Mouse (Mus musculus) thymus, adult 2 months (tissue): ENCODE measurements around the gene Pdzd7. TPM values are rescaled to one million over a fixed set of nuclear protein-coding genes. Genes with fewer than 3 reads are reported as not detected.

Experiments
- DNase-seq: peaks from one replicate; pipeline ENCODE4 v3.0.0; 2021
- H3K27ac ChIP-seq: fragments of 200-500 bp; 2 replicates; pipeline ENCODE4 v1.5.1; 2012; ENCODE audit warnings: low read length, control low read depth; ENCODE audit not compliant: control insufficient read depth, insufficient read depth
- H3K27me3 ChIP-seq: fragments of 200-500 bp; 2 replicates; pipeline ENCODE4 v1.6.1; 2012; ENCODE audit warnings: mild to moderate bottlenecking, low read length, moderate library complexity, mixed read lengths; ENCODE audit not compliant: control insufficient read depth, insufficient read depth
- H3K36me3 ChIP-seq: fragments of 200-500 bp; 2 replicates; pipeline ENCODE4 v1.6.1; 2012; ENCODE audit warnings: mild to moderate bottlenecking, low read length, moderate library complexity; ENCODE audit not compliant: control insufficient read depth, insufficient read depth
- H3K4me1 ChIP-seq: fragments of 200-500 bp; replicated peaks from 2 replicates; pipeline ENCODE4 v1.6.1; 2012; ENCODE audit warnings: low read length; ENCODE audit not compliant: control insufficient read depth, insufficient read depth
- H3K4me3 ChIP-seq: fragments of 200-500 bp; 2 replicates; pipeline ENCODE4 v1.5.1; 2012; ENCODE audit warnings: mild to moderate bottlenecking, low read length, control low read depth, moderate library complexity; ENCODE audit not compliant: control insufficient read depth, insufficient read depth
- CTCF ChIP-seq: fragments of 200-500 bp; IDR thresholded peaks from 2 replicates; pipeline ENCODE4 v1.5.1; 2012; ENCODE audit warnings: mild to moderate bottlenecking, control low read depth, low read length, moderate library complexity, borderline replicate concordance; ENCODE audit not compliant: control insufficient read depth, poor library complexity, insufficient read depth; ENCODE audit errors: extremely low read depth
- POLR2A ChIP-seq: fragments of 200-500 bp; IDR thresholded peaks from 2 replicates; pipeline ENCODE4 v1.6.1; 2012; ENCODE audit warnings: mild to moderate bottlenecking, low read length, control low read depth, moderate library complexity; ENCODE audit not compliant: control insufficient read depth, poor library complexity, insufficient read depth; ENCODE audit errors: extremely low read depth
- WGBS: fragments of 180-500 bp; shearing (Covaris S2); methylation state at CpG from one replicate; pipeline ENCODE4 v1.1.7; 2018; 5-methylcytosine and 5-hydroxymethylcytosine counted together
- polyA plus RNA-seq: library from polyadenylated mRNA; depleted of rRNA; stranded (reverse); fragments of >200 nt; gene quantifications from 2 replicates; pipeline ENCODE4 v1.2.3, GENCODE M21; 2012

The Pdzd7 gene
- polyA plus RNA-seq, 1 experiment, result 0.47 TPM

- Histone ChIP-seq H3K4me3 (peak overlapping the region; percentile 89), H3K36me3 (no peaks in the 10 kb centered on the region), H3K27me3 (no peaks in the 10 kb centered on the region), H3K4me1 (peaks cover 16% of the 10 kb centered on the region), H3K27ac (peak overlapping the region; percentile 99)
- peak; percentile 90 for DNase-seq
- WGBS, result under 1% methylated on average over 34 of the region's 34 CpGs
- TF ChIP-seq CTCF (no peak), POLR2A (peak; percentile 91)
These were observed 12.8 kb upstream of the Pdzd7 start for GRCm38 (mm10) chr19:45058113-45058839.

- WGBS, result 25% methylated on average over 7 of the region's 7 CpGs
- H3K4me3 ChIP-seq, result peak overlapping the region; percentile 89
- no peaks in the 10 kb centered on the region for H3K27me3 ChIP-seq
- TF ChIP-seq CTCF (no peak), POLR2A (no peak)
- peaks cover 16% of the 10 kb centered on the region for H3K4me1 ChIP-seq
- H3K27ac ChIP-seq, result peak overlapping the region; percentile 99
- DNase-seq, result no peak
- H3K36me3 ChIP-seq, result peaks cover 4% of the 10 kb centered on the region; the same call in 1 of the 2 replicates
These were observed 12.2 kb upstream of the Pdzd7 start for GRCm38 (mm10) chr19:45057724-45058112.

GRCm38 (mm10) chr19:45056908-45057698 lies 11.6 kb upstream of the Pdzd7 start:
- peak overlapping the region; percentile 99 for H3K27ac ChIP-seq
- 50% methylated on average over 7 of the region's 7 CpGs for WGBS
- TF ChIP-seq POLR2A, result no peak
- no peak for TF ChIP-seq CTCF
- DNase-seq, result peak; percentile 43
- no peaks in the 10 kb centered on the region for H3K27me3 ChIP-seq
- peaks cover 16% of the 10 kb centered on the region for H3K4me1 ChIP-seq
- peaks cover 6% of the 10 kb centered on the region; the same call in 1 of the 2 replicates for H3K36me3 ChIP-seq
- H3K4me3 ChIP-seq, result peak overlapping the region; percentile 13; the same call in 1 of the 2 replicates

GRCm38 (mm10) chr19:45056364-45056763 lies 10.8 kb upstream of the Pdzd7 start:
- DNase-seq, result no peak
- 45% methylated on average over 4 of the region's 4 CpGs for WGBS
- no peak overlapping the region; the same call in 1 of the 2 replicates for H3K27ac ChIP-seq
- H3K27me3 ChIP-seq, result no peaks in the 10 kb centered on the region
- H3K4me1 ChIP-seq, result peaks cover 16% of the 10 kb centered on the region
- H3K36me3 ChIP-seq, result peaks cover 6% of the 10 kb centered on the region; the same call in 1 of the 2 replicates
- TF ChIP-seq POLR2A (no peak), CTCF (no peak)
- no peak overlapping the region for H3K4me3 ChIP-seq

DNA sequence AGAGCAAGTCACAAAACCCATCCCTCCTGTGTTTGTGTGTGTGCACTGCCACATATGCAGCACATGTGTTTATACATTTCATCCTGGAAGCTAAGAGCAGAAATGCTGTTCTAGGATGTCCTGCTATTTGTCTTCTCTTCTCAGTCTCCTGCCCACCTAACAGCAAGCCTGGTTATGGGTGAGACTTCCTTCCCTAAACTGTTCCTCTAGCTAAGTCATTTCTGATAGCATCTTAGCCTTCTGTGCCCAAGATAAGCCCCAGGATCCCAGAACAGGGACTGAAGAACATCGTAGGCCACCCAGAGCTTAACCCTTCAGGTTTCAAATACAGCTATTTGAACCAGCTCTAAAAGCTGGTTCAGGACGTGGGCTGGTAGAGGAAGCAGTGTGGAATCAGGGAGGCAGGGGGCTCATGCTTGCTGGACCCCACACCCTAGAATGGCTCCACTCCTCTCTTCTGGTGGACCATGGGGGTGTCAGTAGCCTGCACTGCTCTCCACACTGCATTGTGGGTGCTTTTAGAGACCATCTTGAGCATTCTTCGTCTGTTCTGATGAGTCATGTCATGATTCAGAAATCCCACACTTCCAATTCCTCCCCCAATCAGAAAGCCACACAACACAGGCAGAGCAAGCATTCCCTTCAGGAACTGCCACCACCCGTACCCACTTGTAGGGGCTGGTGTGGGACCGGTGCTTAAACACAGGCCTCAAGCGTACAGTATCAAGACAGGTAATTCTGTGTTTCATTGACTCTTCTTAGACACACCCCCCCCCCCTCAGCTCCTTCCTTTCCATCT lies 9.6 kb upstream of the Pdzd7 start:
- WGBS, result 87% methylated on average over 6 of the region's 6 CpGs
- H3K4me3 ChIP-seq, result no peak overlapping the region
- H3K27ac ChIP-seq, result no peak overlapping the region
- peaks cover 16% of the 10 kb centered on the region for H3K4me1 ChIP-seq
- H3K27me3 ChIP-seq, result no peaks in the 10 kb centered on the region
- H3K36me3 ChIP-seq, result peaks cover 6% of the 10 kb centered on the region; the same call in 1 of the 2 replicates
- TF ChIP-seq POLR2A (no peak), CTCF (no peak)
- DNase-seq, result no peak

DNA sequence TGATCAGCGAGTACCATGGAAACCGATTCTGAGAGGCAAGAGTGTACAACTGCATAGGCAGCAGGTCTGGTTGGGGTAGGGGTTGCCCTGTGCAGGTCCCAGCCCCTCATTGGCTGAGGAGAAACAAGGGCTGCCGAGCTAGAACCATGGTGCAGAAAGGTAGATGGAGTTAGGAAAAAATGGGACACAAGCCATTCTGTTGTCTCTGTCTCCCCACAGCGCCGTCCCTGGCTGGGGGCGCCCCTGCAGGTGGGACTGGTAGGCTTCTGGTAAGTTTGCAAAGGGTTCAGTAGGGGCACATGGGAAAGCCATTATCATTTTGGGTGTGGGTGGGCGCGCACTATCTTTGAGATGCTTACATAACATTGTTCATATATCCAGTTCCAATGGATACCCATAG lies 7.9 kb upstream of the Pdzd7 start:
- peaks cover 6% of the 10 kb centered on the region; the same call in 1 of the 2 replicates for H3K36me3 ChIP-seq
- no peaks in the 10 kb centered on the region for H3K27me3 ChIP-seq
- TF ChIP-seq POLR2A, result no peak
- TF ChIP-seq CTCF, result no peak
- no peak for DNase-seq
- no peak overlapping the region for H3K27ac ChIP-seq
- H3K4me1 ChIP-seq, result peaks cover 17% of the 10 kb centered on the region
- WGBS, result 97% methylated on average over 8 of the region's 8 CpGs
- no peak overlapping the region for H3K4me3 ChIP-seq
